Mouse (Mus musculus): ENCODE measurements around the gene AC129217.1.
A peak's percentile ranks its signal among the peaks of the same experiment; 100 is the strongest.
"Not testable (repeated sequence)": the region's sequence is repeated elsewhere in the genome, so short reads cannot be mapped to it uniquely, and the experiment has no call there.

AC129217.1 gene

DNA sequence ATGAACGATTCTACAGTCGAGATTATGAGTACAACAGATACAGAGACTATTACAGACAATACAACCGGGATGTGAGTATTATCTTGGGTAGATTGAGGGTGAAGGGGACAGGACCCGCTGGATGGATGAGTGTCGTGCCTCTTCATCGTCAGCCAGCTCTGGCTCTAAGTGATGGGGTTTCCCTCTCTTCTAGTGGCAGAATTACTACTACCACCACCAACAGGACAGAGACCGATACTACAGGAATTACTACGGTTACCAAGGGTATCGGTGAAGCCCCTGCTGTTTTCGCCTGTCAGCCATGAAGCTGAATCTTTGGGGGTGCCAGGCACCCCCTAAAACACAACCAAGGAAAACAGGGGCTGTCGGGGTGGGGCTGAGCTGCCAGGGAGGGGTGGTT lies 1.7 kb downstream of the AC129217.1 start:
- no peak for DNase-seq

DNA sequence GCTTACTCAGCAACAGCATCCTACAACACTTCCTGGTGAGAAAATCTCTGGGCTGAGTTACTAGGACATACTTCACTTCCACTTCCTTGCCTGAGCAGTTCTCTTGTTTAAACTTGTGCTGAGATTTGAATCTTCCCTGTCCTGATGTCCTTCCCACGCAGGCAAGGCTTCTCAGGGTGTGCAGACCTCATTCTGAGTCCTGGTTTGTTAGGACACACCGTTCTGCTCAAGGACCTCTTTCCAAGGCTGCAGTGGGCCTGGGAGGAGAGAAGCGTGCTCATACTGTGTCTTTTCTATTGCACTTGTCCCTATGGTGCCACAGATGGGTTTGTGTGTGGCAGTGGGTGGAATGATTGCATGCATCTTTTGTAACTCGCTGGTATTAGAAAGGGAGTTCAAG lies 3.4 kb downstream of the AC129217.1 start:
- DNase-seq: no peak

DNA sequence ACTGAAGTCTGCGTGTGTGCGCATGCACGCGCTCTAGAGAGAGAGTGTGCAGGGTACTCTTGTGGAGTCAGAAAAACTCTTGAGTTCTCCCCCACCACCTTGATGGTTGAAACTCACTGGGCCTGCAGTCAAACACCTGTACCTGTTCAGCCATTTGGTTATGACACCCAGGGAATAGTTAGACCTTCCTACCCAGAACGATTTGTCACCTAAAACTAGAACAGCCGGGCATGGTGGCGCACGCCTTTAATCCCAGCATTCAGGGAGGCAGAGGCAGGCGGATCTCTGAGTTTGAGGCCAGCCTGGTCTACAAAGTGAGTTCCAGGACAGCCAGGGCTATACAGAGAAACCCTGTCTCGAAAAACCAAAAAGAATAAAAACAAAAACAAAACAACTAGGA lies 6.8 kb downstream of the AC129217.1 start:
- not testable (repeated sequence) for DNase-seq

DNA sequence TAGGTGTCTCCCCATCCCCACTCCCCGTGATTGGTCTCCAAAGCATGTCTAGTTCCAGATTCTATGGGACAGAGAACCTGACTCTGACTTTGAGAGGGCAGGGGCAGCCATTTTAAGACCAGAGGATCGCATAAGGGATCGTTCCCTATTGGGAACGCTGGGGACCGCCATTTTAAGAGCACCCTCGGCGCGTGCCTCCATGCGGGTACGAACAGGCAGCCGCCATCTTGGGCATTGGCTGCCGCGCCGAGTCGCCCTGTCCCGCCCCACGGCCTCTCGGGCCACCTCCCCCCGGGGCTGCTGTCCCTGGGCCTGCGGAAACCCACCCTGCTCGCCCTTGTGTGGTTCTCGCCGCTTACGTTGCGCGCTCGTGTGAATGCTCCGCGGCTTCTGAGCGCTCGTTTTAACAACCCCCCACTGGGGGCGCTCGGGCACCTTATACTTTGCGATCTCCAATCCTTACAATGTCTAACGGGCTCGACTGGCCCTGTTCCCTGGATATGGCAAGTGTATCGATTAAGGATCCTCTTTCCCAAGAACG lies 7.7 kb downstream of the AC129217.1 start, which contains the start of gene Bscl2:
TSS of gene Bscl2 (plus strand) at position 217 of the 541 bp plus-strand sequence.
- DNase-seq: peak; percentile 88

DNA sequence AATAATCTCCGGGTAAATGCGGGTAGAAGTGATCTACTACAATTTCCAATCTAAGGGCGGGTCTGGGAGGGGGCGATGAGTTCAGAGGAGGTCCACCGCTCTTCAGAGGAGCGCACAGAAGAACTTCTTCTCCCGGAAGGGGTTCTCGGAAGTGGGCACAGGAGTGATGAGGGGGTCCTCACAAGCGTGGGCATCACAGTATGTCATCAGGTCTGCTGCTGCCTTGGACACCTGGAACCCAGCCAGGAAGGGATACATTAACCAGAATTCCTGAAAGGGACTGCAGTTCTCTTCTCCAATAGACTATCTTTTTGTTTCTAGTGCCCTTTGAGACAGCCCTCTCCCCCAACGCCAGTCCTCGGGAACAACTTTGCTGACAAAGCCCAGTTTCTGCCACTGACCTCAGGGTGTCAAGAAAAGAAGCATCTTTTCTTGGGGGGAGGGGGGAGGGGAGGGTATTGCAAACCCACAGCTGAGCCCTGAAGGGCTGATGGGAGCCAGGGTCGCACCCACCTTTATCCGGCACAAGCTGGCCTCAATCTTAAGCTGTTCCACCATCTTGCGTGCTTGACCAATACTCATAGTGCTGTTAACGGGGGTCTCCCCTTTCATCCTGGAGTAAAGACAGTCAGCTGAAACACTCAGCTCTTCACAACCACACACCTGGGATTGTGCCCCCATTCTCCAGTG lies 8.6 kb downstream of the AC129217.1 start:
- peak; percentile 56 for DNase-seq

DNA sequence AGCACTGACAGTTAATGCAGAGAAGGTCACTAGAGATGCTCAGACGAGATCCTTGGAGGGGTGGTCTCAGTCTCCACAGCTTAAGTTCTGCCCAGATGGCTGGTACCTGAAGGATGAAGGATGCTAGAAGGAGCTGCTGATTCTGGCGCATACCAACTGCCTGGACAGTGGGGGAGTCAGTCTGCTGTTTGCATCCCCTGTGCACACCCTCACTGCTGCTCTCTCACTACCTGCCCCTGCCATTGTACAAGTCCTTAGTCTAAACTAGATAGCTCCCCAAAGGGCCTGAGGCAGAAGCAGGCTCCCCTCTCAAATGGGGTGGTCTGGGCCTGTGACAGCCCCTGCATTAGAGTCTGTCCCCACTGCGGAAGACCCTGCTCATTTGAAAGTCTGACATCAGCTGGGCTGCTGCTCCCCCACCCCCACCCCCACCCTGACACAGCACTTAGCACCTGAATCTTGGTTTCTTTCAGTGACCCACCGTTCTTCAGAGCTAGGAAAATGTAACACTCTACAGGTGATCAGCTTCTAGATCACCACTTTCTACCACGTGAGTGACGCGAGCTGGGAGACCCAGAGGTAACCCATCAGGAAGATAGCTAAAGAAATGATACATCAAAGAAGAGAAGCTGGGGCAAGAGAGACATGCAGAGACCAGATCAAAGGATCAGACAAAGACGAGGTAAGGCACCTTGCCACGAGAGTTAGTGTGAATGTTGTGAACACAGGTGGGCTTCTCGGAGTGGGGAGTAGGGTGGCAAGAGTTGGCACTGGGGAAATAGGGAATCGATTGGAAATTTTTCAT lies 9.7 kb downstream of the AC129217.1 start, which contains the start of gene Gng3:
TSS of gene Gng3 (minus strand) at position 92 of the 805 bp plus-strand sequence.
- DNase-seq: no peak

DNA sequence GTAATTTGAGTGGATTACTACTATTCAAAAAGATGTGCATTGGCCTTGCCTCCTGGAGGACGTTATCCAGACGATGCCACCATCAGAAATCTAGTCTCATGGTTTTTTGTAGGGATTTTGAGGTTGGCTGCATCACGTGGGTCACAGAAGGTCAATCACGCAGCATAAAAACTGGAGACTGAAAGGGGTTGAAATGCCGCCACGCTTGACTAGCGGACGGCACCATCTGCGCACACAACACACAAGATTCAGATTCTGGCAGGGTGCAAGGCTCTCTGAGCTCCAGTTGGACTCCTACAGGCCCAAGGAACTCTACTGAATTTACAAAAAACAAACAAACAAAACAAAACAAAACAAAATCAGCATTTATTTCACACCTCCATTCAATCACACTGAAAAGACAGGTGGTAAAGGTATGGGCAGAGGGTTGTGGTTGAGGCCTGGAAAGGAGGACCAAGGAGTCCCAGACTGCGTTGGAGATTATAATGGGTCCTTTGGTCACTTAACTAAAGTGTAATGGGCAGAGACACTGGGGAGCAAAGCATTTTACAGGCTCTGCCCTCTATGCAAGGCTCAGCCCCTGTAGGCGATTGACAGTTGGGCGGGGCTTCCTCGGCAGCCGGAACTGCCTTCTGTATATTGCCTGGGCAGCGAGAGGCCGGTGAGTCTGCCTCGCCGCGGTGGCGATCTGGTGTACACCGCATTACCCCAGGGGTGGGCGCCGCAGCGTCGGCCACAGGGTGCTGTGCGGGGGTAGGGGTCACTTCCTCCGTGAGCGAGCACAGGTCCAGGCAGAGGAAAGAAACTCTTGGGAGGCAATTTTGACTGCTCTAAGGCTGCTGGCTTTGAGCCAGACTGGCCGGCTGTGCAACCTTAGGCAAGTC lies 10.6 kb downstream of the AC129217.1 start:
- peak; percentile 89 for DNase-seq

DNA sequence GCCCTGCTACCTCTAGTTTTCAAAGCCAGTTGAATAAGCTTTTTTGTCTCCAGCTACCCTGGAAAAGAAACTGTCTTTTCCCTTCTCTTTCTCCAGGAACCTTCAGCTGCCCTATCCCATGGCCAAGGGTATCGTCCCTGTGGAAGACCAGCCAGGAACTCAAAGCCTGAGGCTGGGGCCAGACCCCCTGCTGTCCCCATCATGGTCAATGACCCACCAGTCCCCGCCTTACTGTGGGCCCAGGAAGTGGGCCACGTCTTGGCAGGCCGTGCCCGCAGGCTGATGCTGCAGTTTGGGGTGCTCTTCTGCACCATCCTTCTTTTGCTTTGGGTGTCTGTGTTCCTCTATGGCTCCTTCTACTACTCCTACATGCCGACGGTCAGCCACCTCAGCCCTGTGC lies 11.4 kb downstream of the AC129217.1 start:
- DNase-seq: no peak

DNA sequence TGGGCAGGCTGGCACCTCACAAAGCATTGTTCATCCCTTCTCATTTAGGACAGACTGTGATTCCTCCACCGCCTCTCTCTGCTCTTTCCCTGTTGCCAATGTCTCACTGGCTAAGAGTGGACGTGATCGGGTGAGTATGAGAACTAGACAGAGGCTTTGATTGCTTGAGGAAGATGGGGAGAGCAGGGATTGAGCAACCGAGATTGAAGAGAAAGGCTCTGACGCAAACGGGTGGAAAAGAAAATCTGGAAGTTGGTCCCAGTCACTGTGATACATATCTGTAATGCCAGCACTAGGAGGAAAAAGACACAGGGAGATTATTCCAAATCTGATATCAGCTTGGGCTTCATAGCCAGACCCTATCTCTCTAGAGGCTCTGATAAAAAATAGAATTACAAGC lies 13.4 kb downstream of the AC129217.1 start:
- peak; percentile 19 for DNase-seq

DNA sequence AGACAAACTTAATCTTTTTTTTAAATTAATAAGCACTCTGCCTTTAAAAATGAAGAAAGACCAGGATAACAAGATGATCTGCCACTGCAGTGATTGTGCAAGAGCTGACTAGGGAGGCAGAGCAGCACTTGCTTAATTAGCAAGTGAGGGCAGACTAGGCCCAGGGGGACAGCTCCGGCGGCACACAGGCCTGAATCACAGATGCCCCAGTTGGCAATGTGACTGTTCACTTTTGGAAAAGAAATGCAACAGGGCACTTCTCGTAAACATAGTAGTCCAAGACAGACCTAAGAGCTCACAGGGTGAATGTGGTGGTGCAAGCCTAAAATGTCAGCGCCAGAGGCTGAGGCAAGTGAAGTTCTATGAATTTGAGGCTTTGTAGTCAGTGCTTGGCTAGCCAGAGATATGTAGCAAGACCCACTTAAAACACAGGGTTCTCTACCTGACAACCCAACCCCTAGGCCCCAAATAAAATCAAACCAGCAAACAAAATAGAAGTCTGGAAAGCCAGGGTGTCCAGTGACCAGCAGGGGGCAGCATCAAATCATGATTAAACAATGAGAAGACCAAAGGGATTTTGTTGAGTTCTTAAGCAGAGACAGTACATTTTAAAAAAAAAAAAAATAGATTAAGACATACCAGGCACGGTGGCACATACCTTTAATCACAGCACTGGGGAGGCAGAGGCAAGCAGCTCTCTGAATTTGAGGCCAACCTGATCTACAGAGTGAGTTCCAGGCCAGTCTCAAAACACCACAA lies 15.0 kb downstream of the AC129217.1 start:
- DNase-seq: peak; percentile 90

DNA sequence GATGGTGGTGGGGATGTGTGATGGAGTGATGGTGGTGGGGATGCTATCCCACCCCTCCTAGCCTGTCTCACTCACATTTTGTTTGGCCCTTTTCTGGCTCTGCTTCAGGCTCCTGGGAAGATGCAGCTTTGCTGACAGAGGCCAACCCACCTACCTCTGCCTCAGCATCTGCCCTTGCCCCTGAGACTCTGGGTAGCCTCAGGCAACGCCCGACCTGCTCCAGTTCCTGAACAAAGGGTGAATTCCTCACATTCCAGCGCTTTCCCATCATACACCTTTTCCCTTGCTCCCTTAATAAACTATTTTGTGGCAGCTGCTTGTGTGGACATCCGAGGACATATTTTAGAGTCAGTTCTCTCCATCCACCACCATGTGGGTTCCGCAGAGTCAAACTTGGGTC lies 18.8 kb downstream of the AC129217.1 start:
- DNase-seq: no peak

DNA sequence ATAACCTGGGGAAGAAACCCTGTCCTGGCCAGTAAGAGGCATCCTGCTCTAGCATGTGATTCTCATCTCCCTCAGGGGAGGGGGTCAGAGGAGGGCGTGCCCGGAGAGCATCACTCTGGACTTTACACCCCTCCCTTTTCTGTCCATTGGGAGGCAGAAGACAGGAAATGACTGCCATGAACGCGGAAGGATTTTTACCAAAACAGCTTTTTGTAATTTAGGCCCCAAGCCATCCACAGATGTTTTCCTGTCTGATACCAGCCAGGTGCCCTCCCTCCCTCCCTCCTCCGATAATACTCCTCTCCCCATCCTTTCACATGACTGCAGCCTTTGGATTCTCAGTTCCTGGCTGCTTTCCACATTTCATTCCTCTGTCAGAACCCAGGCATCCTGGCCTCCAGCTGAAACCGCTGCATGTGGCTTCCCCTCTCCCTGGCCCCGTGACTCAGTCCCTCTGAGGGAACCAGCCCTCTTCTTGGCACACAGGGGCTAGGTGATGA lies 20.9 kb downstream of the AC129217.1 start, which contains the start of gene Lrrn4cl:
TSS of gene Lrrn4cl (plus strand) at position 367 of the 500 bp plus-strand sequence.
- DNase-seq: peak; percentile 69

DNA sequence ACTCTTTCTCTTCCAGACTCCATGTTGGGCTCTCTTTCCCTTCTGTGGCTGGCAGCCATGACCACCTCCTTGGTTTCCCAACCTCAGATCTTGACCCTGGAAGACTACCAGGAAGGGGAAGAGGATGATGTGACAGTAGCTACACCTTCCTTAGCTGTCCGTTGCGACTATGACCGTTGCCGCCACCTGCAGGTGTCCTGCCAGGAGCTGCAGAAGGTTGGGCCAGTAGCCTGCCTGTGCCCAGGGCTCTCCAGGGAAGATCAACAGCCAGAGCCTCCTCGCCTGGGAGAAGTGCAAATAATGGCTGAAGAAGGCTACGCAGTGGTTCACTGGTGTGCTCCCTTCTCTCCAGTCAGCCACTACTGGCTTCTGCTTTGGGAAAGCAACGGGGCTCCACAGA lies 22.1 kb downstream of the AC129217.1 start:
- DNase-seq: peak; percentile 20

DNA sequence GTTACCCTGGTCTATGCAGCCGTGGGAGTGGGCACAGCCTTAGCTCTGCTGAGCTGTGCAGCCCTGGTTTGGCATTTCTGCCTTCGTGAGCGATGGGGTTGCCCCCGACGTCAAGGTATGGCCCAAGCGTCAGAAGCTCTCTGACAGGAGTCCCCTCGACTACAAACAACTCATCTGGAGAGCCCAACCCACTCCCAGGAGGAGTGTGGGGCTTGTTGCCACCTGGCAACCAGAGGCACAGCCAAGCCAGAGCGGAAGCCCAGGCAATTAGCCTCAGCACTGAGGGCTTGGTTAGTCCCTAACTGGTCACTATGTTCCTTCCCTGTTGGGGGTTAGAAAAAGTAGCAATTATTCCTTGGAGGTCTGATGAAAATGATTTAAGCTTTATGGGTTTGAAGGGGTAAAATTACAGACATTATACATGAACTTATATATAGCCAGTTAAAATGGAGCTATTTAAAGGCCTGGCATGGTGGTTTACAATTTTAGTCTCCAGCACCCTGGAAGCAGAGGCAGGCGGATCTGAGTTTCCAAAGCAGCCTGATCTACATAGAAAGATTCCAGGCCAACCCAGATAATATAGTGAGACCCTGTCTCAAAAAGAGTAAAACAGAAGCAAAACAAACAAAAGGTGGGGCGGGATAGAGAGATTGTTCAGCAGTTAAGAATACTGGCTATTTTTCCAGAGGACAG lies 22.8 kb downstream of the AC129217.1 start:
- no peak for DNase-seq

DNA sequence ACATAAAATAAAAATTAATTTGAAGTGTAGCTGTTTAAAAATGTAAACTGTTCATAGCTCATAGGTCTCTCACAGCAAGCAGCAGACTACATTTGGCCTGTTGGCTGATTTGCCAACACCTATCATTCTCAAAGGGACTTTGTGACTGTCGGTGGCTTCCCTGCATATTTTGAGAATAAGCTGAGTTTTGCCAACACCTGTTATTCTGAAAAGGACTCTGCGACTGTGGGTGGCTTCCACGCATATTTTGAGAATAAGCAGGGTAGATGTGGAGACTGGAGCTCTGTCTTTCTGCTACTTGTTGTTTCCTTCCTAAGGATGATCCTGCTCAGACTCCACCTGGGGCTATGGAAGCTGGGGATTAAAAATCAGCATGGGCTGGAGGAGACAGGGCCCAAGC lies 23.5 kb downstream of the AC129217.1 start:
- no peak for DNase-seq

DNA sequence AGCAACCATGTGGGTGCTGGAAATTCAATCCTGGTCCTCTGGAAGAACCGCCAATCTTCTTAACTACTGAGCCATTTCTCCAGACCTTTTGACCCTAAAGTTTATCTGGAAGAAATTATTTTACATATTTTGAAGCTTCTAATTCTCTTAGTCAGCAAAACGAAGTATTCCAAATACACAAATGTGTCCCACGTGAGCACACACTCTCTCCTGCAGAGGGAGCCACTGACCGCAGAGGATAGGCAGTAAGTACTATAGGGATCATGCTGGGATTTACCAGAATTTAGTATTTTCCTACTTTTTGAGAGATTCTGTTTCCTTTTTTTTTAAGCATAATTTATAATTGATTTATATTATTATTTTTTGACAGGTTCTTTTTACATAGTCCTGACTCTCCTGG lies 28.1 kb downstream of the AC129217.1 start:
- DNase-seq: peak; percentile 81

DNA sequence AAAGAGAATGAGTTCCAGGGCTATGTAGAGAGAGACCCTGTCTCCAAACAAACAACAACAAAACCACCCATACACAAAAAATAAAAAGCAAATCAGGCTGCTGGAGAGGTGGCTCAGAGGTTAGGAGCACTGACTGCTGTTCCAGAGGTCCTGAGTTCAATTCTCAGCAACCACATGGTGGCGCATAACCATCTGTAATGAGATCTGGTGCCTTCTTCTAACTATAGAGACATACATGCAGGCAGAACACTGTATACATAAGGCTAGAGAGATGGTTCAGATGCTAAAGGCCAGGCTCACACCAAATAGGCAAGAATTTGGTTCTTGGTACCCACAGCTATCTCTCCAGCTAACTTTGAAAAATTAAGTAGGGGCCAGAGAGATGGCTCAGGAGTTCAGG lies 29.4 kb downstream of the AC129217.1 start:
- DNase-seq: peak; percentile 35

DNA sequence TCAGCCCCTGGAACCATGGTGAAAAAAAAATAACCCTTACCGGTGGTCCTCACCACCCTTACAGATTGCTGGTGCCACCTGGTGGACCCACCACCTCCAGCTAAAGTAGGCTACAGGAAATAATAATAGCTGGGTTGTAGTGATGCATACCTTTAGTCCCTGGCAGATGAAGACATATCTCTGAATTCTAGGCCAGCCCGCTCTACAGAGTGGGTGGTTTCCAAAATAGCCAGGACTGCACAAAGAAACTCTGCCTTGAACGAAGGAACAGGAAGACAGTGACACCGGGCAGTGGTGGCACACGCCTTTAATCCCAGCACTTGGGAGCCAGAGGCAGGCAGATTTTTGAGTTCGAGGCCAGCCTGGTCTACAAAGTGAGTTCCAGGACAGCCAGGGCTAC lies 34.7 kb downstream of the AC129217.1 start:
- DNase-seq: no peak

DNA sequence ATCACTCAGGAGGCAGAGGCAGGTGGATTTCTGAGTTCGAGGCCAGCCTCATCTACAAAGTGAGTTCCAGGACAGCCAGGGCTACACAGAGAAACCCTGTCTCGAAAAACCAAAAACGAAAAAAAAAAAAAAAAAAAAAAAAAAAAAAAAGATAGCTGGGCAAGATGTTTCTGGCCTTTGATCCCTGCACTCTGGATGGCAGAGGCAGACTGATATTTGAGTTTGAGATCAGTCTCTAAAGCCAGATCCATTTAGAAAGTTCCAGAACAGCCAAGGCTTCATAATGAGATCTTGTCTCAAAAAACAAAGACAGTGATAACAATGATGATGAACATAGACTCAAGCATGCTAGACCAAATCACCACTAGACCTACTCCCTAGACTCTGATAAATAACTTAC lies 40.8 kb downstream of the AC129217.1 start:
- not testable (repeated sequence) for DNase-seq

DNA sequence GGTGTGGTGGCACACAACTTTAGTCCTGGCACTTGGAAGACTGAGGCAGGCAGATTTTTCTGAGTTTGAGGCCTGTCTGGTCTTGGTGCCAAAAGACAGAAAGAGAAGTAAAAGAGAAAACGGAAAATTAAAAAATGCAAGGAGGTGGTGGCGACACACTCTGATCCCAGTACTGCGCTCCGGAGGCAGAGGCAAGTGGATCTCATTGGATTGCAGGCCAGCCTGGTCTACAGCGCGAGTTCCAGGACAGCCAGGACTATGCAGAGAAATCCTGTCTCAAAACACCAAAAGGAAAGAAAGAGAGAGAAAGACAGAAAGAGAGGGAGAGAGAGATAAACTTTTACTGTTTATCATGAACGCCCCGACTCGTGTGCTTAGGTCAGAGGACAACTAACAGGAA lies 41.3 kb downstream of the AC129217.1 start:
- DNase-seq: peak; percentile 21

All from lung, postnatal 10 days (tissue).